Mouse (Mus musculus): ENCODE results near the gene Ncor2. TPM values are rescaled to one million over a fixed set of nuclear protein-coding genes. Genes with fewer than 3 reads are reported as not detected.
A peak's percentile ranks its signal among the peaks of the same experiment; 100 is the strongest.

The Ncor2 gene
- polyA plus RNA-seq, 1 experiment from 2014 or later: 19.7 TPM

DNA sequence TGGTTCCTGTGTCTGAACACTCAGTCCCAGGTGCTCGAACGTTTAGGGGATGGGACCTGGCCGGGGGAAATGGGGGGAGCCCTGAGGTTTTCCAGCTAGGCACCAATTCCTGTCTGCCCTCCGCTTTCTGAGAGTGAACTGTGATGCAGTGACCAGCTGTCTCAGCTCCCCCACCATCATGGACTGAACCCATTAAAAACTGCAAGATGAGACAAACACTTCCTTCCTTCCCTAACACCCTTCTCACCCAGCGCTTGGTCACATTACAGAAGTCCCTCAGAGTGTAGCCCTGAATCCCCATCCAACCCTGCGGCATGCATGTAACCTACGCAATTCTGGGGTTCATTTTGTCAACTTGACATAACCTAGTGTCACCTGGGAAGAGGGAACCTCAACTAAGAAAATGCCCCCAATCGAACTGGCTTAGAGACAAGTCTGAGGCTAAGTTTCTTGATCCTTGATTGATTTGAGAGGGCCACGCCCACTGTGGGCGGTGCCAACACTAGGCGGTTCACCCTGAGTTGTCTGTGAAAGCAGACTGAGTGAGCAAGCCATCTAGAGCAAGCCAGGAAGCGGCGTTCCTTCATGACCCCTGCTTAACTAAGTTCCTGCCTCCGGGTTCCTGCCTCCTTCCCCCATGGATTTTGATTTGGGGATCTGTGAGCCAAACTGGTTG, 41.9 kb downstream of the Ncor2 start:
- H3K27me3 ChIP-seq (ENCODE audit: insufficient read depth, poor library complexity, severe bottlenecking): no peaks in the 10 kb centered on the region
- 59% methylated on average over 14 of the region's 14 CpGs for WGBS
- 0 out of 2 replicates have a peak, but pooled peaks cover 4% of the 10 kb centered on the region for H3K36me3 ChIP-seq
- H3K27ac ChIP-seq: peak overlapping the region; percentile 76
- no peak overlapping the region for H3K4me3 ChIP-seq
- no peaks in the 10 kb centered on the region for H3K9me3 ChIP-seq
- DNase-seq (ENCODE audit: low spot score): no peak
- peaks cover 99% of the 10 kb centered on the region for H3K4me1 ChIP-seq (replicated peaks)

DNA sequence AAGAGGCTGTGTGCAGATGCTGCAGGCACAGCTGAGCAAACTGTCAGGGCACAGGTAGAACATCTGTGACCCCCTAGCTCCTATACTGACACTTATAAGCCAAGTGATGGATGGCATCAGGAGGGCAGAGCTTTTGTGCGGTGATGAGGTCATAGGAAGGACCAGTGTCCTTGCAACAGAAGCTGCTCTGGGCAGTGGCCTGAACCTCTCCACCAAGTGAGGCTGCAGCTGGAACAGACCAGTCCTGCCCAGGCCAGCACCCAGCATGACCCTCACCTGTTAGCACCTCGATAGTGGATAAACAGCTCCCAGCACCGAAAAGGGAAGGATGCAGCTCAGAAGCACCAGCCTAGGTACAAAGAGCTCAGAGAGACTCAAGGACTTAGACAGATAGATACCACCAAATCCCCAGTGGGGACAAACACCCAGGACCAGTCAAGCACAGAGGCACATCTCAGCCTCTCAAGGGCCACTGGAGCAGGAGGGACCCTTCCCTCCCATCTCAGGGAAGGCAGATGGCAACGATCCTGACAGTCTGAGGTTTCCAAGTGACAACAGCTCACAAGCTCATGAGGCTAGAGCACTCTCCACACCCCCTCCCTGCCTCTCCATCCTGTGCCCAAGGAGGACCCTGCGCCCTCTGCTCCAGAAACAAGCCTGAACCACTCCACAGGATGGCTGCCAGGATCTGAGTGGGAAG, 42.6 kb downstream of the Ncor2 start:
- Histone ChIP-seq H3K36me3 (0 out of 2 replicates have a peak, but pooled peaks cover 4% of the 10 kb centered on the region), H3K27me3 (ENCODE audit: insufficient read depth, poor library complexity, severe bottlenecking) (no peaks in the 10 kb centered on the region), H3K27ac (peak overlapping the region; percentile 76), H3K9me3 (no peaks in the 10 kb centered on the region), H3K4me3 (no peak overlapping the region), H3K4me1 (replicated peaks) (peaks cover 99% of the 10 kb centered on the region)
- 70% methylated on average over 5 of the region's 5 CpGs for WGBS
- DNase-seq (ENCODE audit: low spot score): no peak

DNA sequence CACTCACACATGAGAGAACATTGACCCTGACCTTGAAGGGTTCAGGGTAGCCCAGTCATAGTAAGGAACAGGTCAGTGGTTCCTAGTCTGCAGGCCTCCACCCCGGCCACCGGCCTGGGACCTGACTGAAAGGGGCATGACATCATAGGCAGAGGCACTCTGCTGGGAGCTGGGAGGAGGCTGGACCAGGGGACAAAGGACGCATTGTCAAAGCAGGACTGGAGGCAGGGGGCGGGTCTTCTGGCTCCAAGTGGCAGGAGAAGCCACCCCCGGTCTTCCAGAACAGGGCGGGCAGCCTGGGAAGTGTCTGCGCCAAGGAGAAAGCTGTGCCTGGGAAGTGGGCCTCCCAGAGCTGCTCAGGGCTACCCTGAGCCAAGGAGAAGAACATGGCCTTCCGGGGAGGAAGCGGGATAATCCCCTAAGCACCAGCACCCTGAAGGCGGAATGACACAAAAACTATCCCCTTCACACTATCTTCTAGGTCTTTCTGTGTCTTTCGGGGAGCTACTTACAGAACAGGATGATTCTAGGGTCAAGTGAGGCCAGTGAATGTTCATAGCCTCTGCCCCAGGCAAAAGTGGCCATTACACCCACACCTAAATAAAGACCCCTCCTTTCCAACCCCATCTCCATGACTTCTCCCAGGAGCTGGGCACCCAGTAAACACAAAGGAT, 44.1 kb downstream of the Ncor2 start:
- 13% methylated on average over 11 of the region's 11 CpGs for WGBS
- H3K4me1 ChIP-seq (replicated peaks): peaks cover 99% of the 10 kb centered on the region
- H3K36me3 ChIP-seq: 0 out of 2 replicates have a peak, but pooled peaks cover 4% of the 10 kb centered on the region
- H3K9me3 ChIP-seq: no peaks in the 10 kb centered on the region
- peak overlapping the region; percentile 96 for H3K27ac ChIP-seq
- H3K27me3 ChIP-seq (ENCODE audit: insufficient read depth, poor library complexity, severe bottlenecking): no peaks in the 10 kb centered on the region
- peak; percentile 92 for DNase-seq (ENCODE audit: low spot score)
- H3K4me3 ChIP-seq: peak overlapping the region; percentile 31

- H3K27me3 ChIP-seq (ENCODE audit: insufficient read depth, poor library complexity, severe bottlenecking): no peaks in the 10 kb centered on the region
- peak overlapping the region; percentile 96 for H3K27ac ChIP-seq
- 37% methylated on average over 7 of the region's 7 CpGs for WGBS
- DNase-seq (ENCODE audit: low spot score): no peak
- no peaks in the 10 kb centered on the region for H3K9me3 ChIP-seq
- H3K36me3 ChIP-seq: 0 out of 2 replicates have a peak, but pooled peaks cover 4% of the 10 kb centered on the region
- peak overlapping the region; percentile 31 for H3K4me3 ChIP-seq
- peaks cover 99% of the 10 kb centered on the region for H3K4me1 ChIP-seq (replicated peaks)
Observed at GRCm38 (mm10) chr5:125134391-125134790, 44.6 kb downstream of the Ncor2 start.

DNA sequence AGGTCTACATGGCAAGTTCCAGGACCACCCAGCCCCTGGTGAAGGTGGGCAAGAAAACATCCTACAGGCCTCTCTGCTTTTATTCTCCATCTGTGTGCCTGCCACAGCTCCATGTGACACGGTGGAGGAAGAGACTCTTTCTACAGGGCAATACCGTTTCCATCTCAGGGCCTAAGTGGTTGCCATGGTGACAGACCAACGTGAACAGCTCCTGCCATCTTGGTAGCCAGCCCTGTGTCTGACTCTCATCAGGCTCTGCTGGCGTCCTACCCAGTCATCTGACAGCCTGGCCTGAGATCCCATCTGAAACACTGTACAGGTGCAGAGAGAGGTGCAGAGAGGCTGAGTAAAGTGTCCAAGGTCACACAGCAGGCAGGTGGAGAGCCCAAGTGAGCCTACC, 45.4 kb downstream of the Ncor2 start:
- Histone ChIP-seq H3K9me3 (no peaks in the 10 kb centered on the region), H3K4me1 (replicated peaks) (peaks cover 99% of the 10 kb centered on the region), H3K27ac (peak overlapping the region; percentile 96), H3K36me3 (0 out of 2 replicates have a peak, but pooled peaks cover 4% of the 10 kb centered on the region), H3K4me3 (no peak overlapping the region), H3K27me3 (ENCODE audit: insufficient read depth, poor library complexity, severe bottlenecking) (no peaks in the 10 kb centered on the region)
- no peak for DNase-seq (ENCODE audit: low spot score)
- 53% methylated on average over 4 of the region's 4 CpGs for WGBS

DNA sequence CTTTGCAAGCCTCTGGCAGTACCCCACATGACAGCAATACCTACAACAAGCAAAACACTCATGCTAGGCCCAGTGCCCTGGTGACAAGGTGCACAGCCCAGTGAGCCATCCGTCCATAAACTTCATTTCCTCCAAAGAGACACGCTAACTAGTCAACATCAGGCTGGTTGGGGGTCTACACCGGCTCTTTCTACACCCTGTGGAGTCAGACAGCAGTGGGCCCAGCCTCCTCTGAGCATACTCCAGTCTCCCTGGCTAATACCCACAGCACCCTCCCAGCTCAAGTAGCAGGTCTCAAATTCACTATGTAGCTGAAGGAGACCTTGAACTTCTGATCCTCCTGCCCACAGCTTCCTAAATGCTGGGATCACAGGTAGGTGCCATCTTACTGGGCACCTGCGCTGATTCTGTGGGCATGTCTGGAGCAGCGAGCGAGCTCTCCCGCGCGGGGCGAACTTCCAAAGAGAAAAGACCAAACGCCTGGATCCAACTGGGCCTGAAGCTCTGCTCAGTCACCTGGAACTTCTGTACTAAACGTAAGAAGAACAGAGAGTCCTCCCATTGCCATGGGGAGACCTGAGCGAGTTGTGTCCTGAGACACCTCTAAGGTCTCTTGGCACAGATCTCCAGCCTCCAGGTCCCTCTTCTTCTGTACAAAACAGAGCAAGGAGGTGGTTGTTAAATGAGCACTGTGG, 46.3 kb downstream of the Ncor2 start:
- H3K9me3 ChIP-seq: no peaks in the 10 kb centered on the region
- DNase-seq (ENCODE audit: low spot score): no peak
- peaks cover 99% of the 10 kb centered on the region for H3K4me1 ChIP-seq (replicated peaks)
- H3K27me3 ChIP-seq (ENCODE audit: insufficient read depth, poor library complexity, severe bottlenecking): no peaks in the 10 kb centered on the region
- WGBS: 93% methylated on average over 13 of the region's 13 CpGs
- no peak overlapping the region for H3K4me3 ChIP-seq
- 0 out of 2 replicates have a peak, but pooled peaks cover 4% of the 10 kb centered on the region for H3K36me3 ChIP-seq
- peak overlapping the region; percentile 96 for H3K27ac ChIP-seq

DNA sequence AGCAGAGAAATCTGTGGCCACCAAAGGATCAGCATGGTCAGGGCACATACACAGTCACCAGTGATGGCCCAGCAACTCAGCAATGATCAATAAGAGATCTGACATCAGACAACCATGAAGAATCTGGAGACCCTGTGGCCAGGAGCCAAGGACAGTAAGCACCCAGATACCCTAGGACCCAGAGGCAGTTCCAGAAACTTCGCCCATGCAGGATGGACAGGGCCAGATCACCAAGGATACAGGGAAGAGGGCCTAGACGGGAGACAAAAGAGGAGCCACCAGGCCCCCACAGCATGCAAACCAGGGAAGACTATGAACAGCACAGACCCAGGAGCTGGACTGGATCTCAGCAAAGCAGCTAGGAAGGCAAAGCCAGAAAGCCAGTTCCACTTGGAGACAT, 47.0 kb downstream of the Ncor2 start:
- Histone ChIP-seq H3K27ac (peak overlapping the region; percentile 75), H3K4me1 (replicated peaks) (peaks cover 98% of the 10 kb centered on the region)
- 62% methylated on average over 2 of the region's 2 CpGs for WGBS

GRCm38 (mm10) chr5:125130406-125130805, 48.6 kb downstream of the Ncor2 start:
- Histone ChIP-seq H3K4me3 (no peak overlapping the region), H3K36me3 (0 out of 2 replicates have a peak, but pooled peaks cover 4% of the 10 kb centered on the region), H3K9me3 (no peaks in the 10 kb centered on the region), H3K27ac (peak overlapping the region; percentile 75), H3K4me1 (replicated peaks) (peaks cover 95% of the 10 kb centered on the region), H3K27me3 (ENCODE audit: insufficient read depth, poor library complexity, severe bottlenecking) (no peaks in the 10 kb centered on the region)
- WGBS: 90% methylated on average over 3 of the region's 3 CpGs
- no peak for DNase-seq (ENCODE audit: low spot score)

More for the DNA sequence above, 47.0 kb downstream of the Ncor2 start:
- no peaks in the 10 kb centered on the region for H3K9me3 ChIP-seq
- H3K4me3 ChIP-seq: no peak overlapping the region
- no peaks in the 10 kb centered on the region for H3K27me3 ChIP-seq (ENCODE audit: insufficient read depth, poor library complexity, severe bottlenecking)
- no peak for DNase-seq (ENCODE audit: low spot score)
- 0 out of 2 replicates have a peak, but pooled peaks cover 4% of the 10 kb centered on the region for H3K36me3 ChIP-seq

GRCm38 (mm10) chr5:125128939-125129385, 50.1 kb downstream of the Ncor2 start:
- peak overlapping the region; percentile 75 for H3K27ac ChIP-seq
- H3K4me1 ChIP-seq (replicated peaks): peaks cover 95% of the 10 kb centered on the region
- no peak overlapping the region for H3K4me3 ChIP-seq
- no peak for DNase-seq (ENCODE audit: low spot score)
- no peaks in the 10 kb centered on the region for H3K27me3 ChIP-seq (ENCODE audit: insufficient read depth, poor library complexity, severe bottlenecking)
- H3K36me3 ChIP-seq: peaks cover 14% of the 10 kb centered on the region; the same call in 1 of the 2 replicates
- WGBS: 78% methylated on average over 14 of the region's 14 CpGs
- H3K9me3 ChIP-seq: no peaks in the 10 kb centered on the region

- WGBS: 87% methylated on average over 1 of the region's 1 CpGs
- Histone ChIP-seq H3K36me3 (peaks cover 15% of the 10 kb centered on the region), H3K4me1 (replicated peaks) (peaks cover 95% of the 10 kb centered on the region), H3K4me3 (no peak overlapping the region), H3K27ac (peak overlapping the region; percentile 75; the same call in 1 of the 2 replicates), H3K9me3 (no peaks in the 10 kb centered on the region), H3K27me3 (ENCODE audit: insufficient read depth, poor library complexity, severe bottlenecking) (no peaks in the 10 kb centered on the region)
- no peak for DNase-seq (ENCODE audit: low spot score)
Observed at GRCm38 (mm10) chr5:125127920-125128319, 51.1 kb downstream of the Ncor2 start.

DNA sequence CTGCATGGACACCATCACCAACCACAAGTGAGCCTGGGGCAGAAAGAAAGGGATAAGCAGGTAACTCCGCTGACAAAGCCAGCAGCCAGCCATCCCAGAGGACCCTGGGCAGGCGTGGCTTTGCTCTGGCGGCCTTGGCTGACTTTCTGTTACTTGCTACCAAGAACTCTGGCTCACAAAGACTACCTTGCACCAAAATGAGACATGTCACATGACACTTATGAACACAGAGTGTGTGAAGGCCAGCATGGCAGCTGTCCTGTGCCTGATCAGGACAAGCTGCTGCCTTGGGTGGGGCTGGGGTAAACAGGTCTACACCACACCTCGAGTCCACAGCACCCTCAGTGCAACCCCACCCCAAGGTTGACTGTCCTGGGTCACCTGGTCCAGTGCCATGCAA, 51.6 kb downstream of the Ncor2 start:
- H3K9me3 ChIP-seq: no peaks in the 10 kb centered on the region
- peaks cover 20% of the 10 kb centered on the region for H3K36me3 ChIP-seq
- 91% methylated on average over 4 of the region's 4 CpGs for WGBS
- no peak for DNase-seq (ENCODE audit: low spot score)
- H3K4me1 ChIP-seq (replicated peaks): peaks cover 95% of the 10 kb centered on the region
- H3K27ac ChIP-seq: peak overlapping the region; percentile 75
- no peaks in the 10 kb centered on the region for H3K27me3 ChIP-seq (ENCODE audit: insufficient read depth, poor library complexity, severe bottlenecking)
- H3K4me3 ChIP-seq: no peak overlapping the region

- WGBS: 86% methylated on average over 4 of the region's 4 CpGs
- Histone ChIP-seq H3K27me3 (ENCODE audit: insufficient read depth, poor library complexity, severe bottlenecking) (no peaks in the 10 kb centered on the region), H3K4me3 (no peak overlapping the region), H3K4me1 (replicated peaks) (peaks cover 95% of the 10 kb centered on the region), H3K27ac (peak overlapping the region; percentile 62; the same call in 1 of the 2 replicates), H3K36me3 (peaks cover 32% of the 10 kb centered on the region), H3K9me3 (no peaks in the 10 kb centered on the region)
- DNase-seq (ENCODE audit: low spot score): no peak
Observed at GRCm38 (mm10) chr5:125125966-125126464, 53.0 kb downstream of the Ncor2 start.
